Mouse (Mus musculus) testis, adult 2 months (tissue): Measurements from ENCODE around the gene Scn3b.

Experiments
- CTCF ChIP-seq: fragments of 200-500 bp; IDR thresholded peaks from 2 replicates; pipeline ENCODE4 v1.5.1; 2012; ENCODE audit warnings: low read depth, mild to moderate bottlenecking, inconsistent platforms, low read length, moderate library complexity; ENCODE audit not compliant: control insufficient read depth, insufficient read depth, insufficient replicate concordance
- POLR2A ChIP-seq: fragments of 200-500 bp; IDR thresholded peaks from 2 replicates; pipeline ENCODE4 v1.6.1; 2012; ENCODE audit warnings: low read depth, mild to moderate bottlenecking, inconsistent platforms, low read length, moderate library complexity; ENCODE audit not compliant: control insufficient read depth

- TF ChIP-seq POLR2A (no peak), CTCF (no peak)
These were observed 67.7 kb downstream of the Scn3b start for GRCm38 (mm10) chr9:40336701-40337100.
